Comparison of ENCODE assay signal across 15 mouse cellular contexts in the genomic region with DNA sequence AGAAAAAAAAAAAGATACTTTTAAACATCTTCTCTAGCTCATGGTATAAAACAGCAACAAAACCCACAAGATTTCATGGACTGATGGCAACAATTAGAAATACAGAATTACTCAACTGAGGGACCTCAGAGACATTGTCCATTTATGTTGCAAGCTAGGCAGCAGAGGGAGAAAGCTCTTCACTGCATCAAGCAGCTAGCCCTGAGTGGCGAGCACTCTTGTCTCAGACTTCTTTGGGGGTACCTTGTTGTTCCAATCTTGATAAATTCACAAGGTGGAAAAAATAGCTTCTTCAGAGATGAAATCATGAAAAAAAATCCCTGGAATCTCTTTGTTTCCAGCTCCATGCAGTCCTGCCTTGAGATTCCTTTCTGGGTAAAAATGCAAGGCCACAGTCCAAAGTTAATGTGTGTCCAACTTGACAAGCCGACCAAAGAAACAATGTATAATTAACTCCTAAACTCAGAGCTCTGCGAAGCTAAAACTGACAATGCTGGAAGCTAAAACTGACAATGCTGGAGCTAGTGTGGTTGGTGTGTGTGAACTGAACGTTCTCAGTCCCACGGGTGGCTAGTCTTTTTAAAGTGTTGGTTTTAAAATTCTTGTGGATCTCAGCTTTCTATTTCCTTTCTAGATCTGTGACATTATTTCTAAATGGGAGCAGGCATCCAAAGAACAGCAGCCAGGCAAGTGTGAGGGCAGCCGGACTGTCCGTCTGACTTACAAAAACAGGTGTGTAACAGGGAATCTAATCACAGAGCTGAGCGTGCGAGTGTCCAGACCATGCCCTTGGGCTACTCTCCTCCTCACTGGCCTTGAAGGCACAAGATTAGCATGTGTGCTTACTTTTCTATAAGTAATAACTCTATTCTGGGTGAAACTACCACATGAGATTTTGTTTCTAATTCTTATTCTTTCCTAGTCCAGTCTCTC. TPM values are rescaled to one million over a fixed set of nuclear protein-coding genes. Genes with fewer than 3 reads are reported as not detected.
DNase-seq lines count a peak whose midpoint lies in the region; ATAC-seq and TF ChIP-seq lines count a peak whose summit lies in the region.
"Had no signal": no experiment of that assay in that cellular context is flagged by ENCODE, and none has a peak within 500 bp of the region (broad histone marks: within the 10 kb centered on the region; RNA-seq: fewer than 3 reads in every experiment).

No protein-coding gene starts in this region.

- intact Hi-C loops in heart, postnatal 25 days (cut with DNase I): no loop called here

- H3K4me2 ChIP-seq in limb, embryonic 12.5 days: no peak overlapping the region
- no peak overlapping the region for H3K4me2 ChIP-seq in midbrain, embryonic 14.5 days (ENCODE audit: low read length)
- no peak overlapping the region for H3K4me2 ChIP-seq in hindbrain, embryonic 16.5 days (ENCODE audit: low read length)
- H3K4me2 ChIP-seq: heart, embryonic 15.5 days had no signal

- H3K27me3 ChIP-seq in kidney, adult 2 months (replicated peaks; ENCODE audit: control insufficient read depth, insufficient read depth, low read length): no peaks in the 10 kb centered on the region
- H3K27me3 ChIP-seq in limb, embryonic 12.5 days: no peaks in the 10 kb centered on the region
- no peaks in the 10 kb centered on the region for H3K27me3 ChIP-seq in midbrain, embryonic 14.5 days (ENCODE audit: control insufficient read depth, insufficient read depth, low read length)
- no peaks in the 10 kb centered on the region for H3K27me3 ChIP-seq in hindbrain, embryonic 16.5 days (replicated peaks; ENCODE audit: control insufficient read depth, insufficient read depth, low read length)
- H3K27me3 ChIP-seq: heart, embryonic 15.5 days had no signal

- peak; percentile 62 for DNase-seq in heart, adult 11 months
- DNase-seq in heart, postnatal 25 days (ENCODE audit: low spot score): no peak
- peak; percentile 31 for DNase-seq in adipocyte (ENCODE audit: low spot score)
- DNase-seq in kidney, adult 2 months: peak; percentile 76
- DNase-seq in midbrain, embryonic 14.5 days: no peak
- DNase-seq: cerebellum, adult 18-20 months; gastrocnemius, postnatal 25 days; lung, adult 18-20 months had no signal

- no peak for TF ChIP-seq CTCF in kidney, adult 2 months (conservative IDR thresholded peaks at IDR 0.05; ENCODE audit: insufficient read depth, insufficient read length, low read depth, low read length)

- no peak overlapping the region for H3K9ac ChIP-seq in limb, embryonic 12.5 days (replicated peaks)
- H3K9ac ChIP-seq in midbrain, embryonic 14.5 days (replicated peaks; ENCODE audit: low read length): no peak overlapping the region
- no peak overlapping the region for H3K9ac ChIP-seq in hindbrain, embryonic 16.5 days (ENCODE audit: low read depth, low read length)
- H3K9ac ChIP-seq: heart, embryonic 15.5 days had no signal

- no peak overlapping the region for H3K4me3 ChIP-seq in kidney, adult 2 months (ENCODE audit: insufficient read depth, low read depth, low read length)
- no peak overlapping the region for H3K4me3 ChIP-seq in limb, embryonic 12.5 days (replicated peaks)
- H3K4me3 ChIP-seq in midbrain, embryonic 14.5 days (replicated peaks; ENCODE audit: low read depth, low read length): no peak overlapping the region
- no peak overlapping the region for H3K4me3 ChIP-seq in hindbrain, embryonic 16.5 days (ENCODE audit: low read length)
- H3K4me3 ChIP-seq: heart, embryonic 15.5 days; midbrain, embryonic 10.5 days had no signal

- WGBS in kidney, adult 2 months: 34% methylated on average over 9 of the region's 9 CpGs
- 73% methylated on average over 9 of the region's 9 CpGs for WGBS in limb, embryonic 12.5 days
- WGBS in midbrain, embryonic 14.5 days: 82% methylated on average over 9 of the region's 9 CpGs
- 70% methylated on average over 9 of the region's 9 CpGs for WGBS in hindbrain, embryonic 16.5 days

- TF ChIP-seq POLR2A in kidney, adult 2 months (IDR thresholded peaks at IDR 0.05; ENCODE audit: low read depth, low read length): no peak

- H3K27ac ChIP-seq in kidney, adult 2 months (ENCODE audit: insufficient read depth, low read depth, low read length): peak overlapping the region; percentile 83
- peak overlapping the region; percentile 42 for H3K27ac ChIP-seq in limb, embryonic 12.5 days
- no peak overlapping the region for H3K27ac ChIP-seq in midbrain, embryonic 14.5 days (replicated peaks; ENCODE audit: low read depth, low read length)
- no peak overlapping the region for H3K27ac ChIP-seq in hindbrain, embryonic 16.5 days (ENCODE audit: low read depth, low read length)
- H3K27ac ChIP-seq: heart, embryonic 15.5 days; hindbrain, postnatal 0 days; midbrain, embryonic 10.5 days had no signal

- no peak for ATAC-seq in limb, embryonic 12.5 days (ENCODE audit: insufficient number of reproducible peaks, insufficient read depth, low FRiP score, low TSS enrichment, low read depth)
- ATAC-seq in midbrain, embryonic 14.5 days (ENCODE audit: low FRiP score, low TSS enrichment): no peak
- ATAC-seq in hindbrain, embryonic 16.5 days: no peak
- ATAC-seq: forebrain, embryonic 14.5 days; hindbrain, postnatal 0 days had no signal

- no peaks in the 10 kb centered on the region for H3K36me3 ChIP-seq in kidney, adult 2 months (ENCODE audit: control insufficient read depth, insufficient read depth, low read length)
- peaks cover 7% of the 10 kb centered on the region; the same call in 1 of the 2 replicates for H3K36me3 ChIP-seq in limb, embryonic 12.5 days
- no peaks in the 10 kb centered on the region for H3K36me3 ChIP-seq in midbrain, embryonic 14.5 days (ENCODE audit: control insufficient read depth, insufficient read depth, low read length)
- H3K36me3 ChIP-seq in hindbrain, embryonic 16.5 days (ENCODE audit: control insufficient read depth, insufficient read depth, low read length): no peaks in the 10 kb centered on the region
- H3K36me3 ChIP-seq: G1E; heart, embryonic 15.5 days had no signal

- H3K9me3 ChIP-seq in limb, embryonic 12.5 days: no peaks in the 10 kb centered on the region
- no peaks in the 10 kb centered on the region for H3K9me3 ChIP-seq in midbrain, embryonic 14.5 days (ENCODE audit: control insufficient read depth, low read length)
- H3K9me3 ChIP-seq in hindbrain, embryonic 16.5 days (ENCODE audit: control insufficient read depth, low read length): no peaks in the 10 kb centered on the region
- H3K9me3 ChIP-seq: G1E; heart, embryonic 15.5 days; midbrain, embryonic 10.5 days had no signal

- H3K4me1 ChIP-seq in kidney, adult 2 months (ENCODE audit: control insufficient read depth, insufficient read depth, low read length): peaks cover 18% of the 10 kb centered on the region
- H3K4me1 ChIP-seq in limb, embryonic 12.5 days (replicated peaks): peaks cover 20% of the 10 kb centered on the region
- H3K4me1 ChIP-seq in midbrain, embryonic 14.5 days (ENCODE audit: control insufficient read depth, insufficient read depth, low read length): 0 out of 2 replicates have a peak, but pooled peaks cover 9% of the 10 kb centered on the region
- peaks cover 3% of the 10 kb centered on the region for H3K4me1 ChIP-seq in hindbrain, embryonic 16.5 days (ENCODE audit: control insufficient read depth, insufficient read depth, low read depth, low read length)

RNA-seq across cellular contexts. Expression of gene Dync2li1, which starts 26.0 kb away (rescaled TPM):
- total RNA-seq in heart, postnatal 25 days (2021): 1 to 10 TPM; 2.8 to 3.0 TPM
- polyA plus RNA-seq in kidney, adult 2 months (2012; rRNA removed): 13.0 and 19.1 TPM in 2 replicates
- polyA plus RNA-seq in limb, embryonic 12.5 days (2016; fragmentation: Nextera tagmentation; extraction: Ambion mirVana): 41.5 and 42.1 TPM in 2 replicates
- 31.9 and 36.2 TPM in 2 replicates for polyA plus RNA-seq in midbrain, embryonic 14.5 days (2014; fragmentation: Nextera tagmentation; extraction: Ambion mirVana)
- 39.0 and 40.0 TPM in 2 replicates for polyA plus RNA-seq in hindbrain, embryonic 16.5 days (2015; fragmentation: Nextera tagmentation; extraction: Ambion mirVana)
- total RNA-seq: G1E had no signal
- polyA plus RNA-seq: G1E had no signal

Comparison
In these comparisons a context has a peak if more than half of its experiments do, and no peak if none do; other contexts are left out.
1. DNase-seq: peak in heart, adult 11 months (single experiment), adipocyte (single experiment) and kidney, adult 2 months (single experiment); none in heart, postnatal 25 days (single experiment) and midbrain, embryonic 14.5 days (single experiment).
2. H3K27ac ChIP-seq: peak in kidney, adult 2 months (single experiment) and limb, embryonic 12.5 days (single experiment); none in midbrain, embryonic 14.5 days (single experiment) and hindbrain, embryonic 16.5 days (single experiment).